Mouse (Mus musculus) liver, postnatal 0 days (tissue): ENCODE results near the gene Vmn1r197.

Experiments used
- CTCF ChIP-seq: sonication (generic); IDR thresholded peaks from 2 replicates; pipeline ENCODE4 v1.5.1; 2016; ENCODE audit warnings: antibody characterized with exemption, low read depth
- EP300 ChIP-seq: IDR thresholded peaks from 2 replicates; pipeline ENCODE4 v1.6.1; 2016; ENCODE audit warnings: antibody characterized with exemption, low read depth, mild to moderate bottlenecking

DNA sequence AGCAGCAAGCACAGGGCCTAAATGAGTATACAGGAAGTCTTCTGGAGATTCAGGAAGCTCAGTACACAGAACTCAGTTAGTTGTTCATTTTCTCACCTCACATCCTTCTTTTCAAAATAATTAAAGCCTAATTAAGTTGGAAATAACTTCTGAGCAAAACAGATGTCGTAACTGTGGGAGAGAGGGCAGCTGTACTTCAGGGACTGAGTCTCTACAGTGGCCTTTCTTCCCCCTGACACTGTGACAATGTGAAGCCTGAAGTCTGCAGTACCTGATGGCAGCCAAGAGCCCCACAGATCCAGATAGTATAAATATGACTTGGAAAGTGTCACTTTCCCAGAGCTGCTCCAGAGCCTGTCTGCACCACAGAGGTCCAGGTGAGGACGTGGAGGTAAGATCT is 55.1 kb downstream of the Vmn1r197 start, which contains the start of gene Vmn1r199:
- TF ChIP-seq CTCF (no peak), EP300 (no peak)
